14 mouse cellular contexts compared by ENCODE assay signal in the genomic region with DNA sequence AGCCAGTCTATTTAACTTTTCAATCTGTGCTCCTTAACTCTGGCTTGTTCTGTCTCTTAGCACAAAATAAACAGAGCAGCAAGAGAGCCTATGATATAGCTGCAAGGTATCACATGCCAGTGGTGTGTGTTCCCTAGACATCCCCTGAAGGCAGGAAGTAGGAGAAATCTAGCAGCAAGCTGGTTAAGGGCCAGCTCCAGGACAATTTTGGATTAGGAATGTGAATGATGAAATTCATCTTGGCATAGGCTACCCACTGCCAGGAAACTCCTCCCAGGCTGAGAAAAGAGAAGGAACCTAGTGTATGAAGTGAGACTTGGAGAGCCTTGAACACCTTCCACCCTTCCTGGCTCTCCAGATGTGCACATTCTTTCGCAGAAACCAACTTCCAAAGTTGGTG.
"Had no signal": no experiment of that assay in that cellular context is flagged by ENCODE, and none has a peak within 500 bp of the region (broad histone marks: within the 10 kb centered on the region; RNA-seq: fewer than 3 reads in every experiment).

No protein-coding gene starts in this region.

- DNase-seq: kidney, adult 2 months; kidney, postnatal 10 days; kidney, postnatal 36 days; layer of hippocampus, postnatal 36 days; left cerebral cortex, postnatal 4 days; liver, embryonic 13.5 days; lung, embryonic 14.5 days; lung, postnatal 14 days; midbrain, embryonic 14.5 days; right cerebral cortex, postnatal 14 days; right cerebral cortex, postnatal 4 days; thymus, adult 2 months; thymus, postnatal 14 days; thymus, postnatal 4 days had no signal
